Mouse (Mus musculus) regulatory T cell (primary cell): ENCODE measurements around the gene Chit1.

Source experiments
- in situ Hi-C: fragments of 300-600 bp; cut with MboI, MseI; formaldehyde crosslinking; loops from one replicate; pipeline ENCODE4 v1.15.1; 2025; ENCODE audit warnings: high pct_unique_total_duplicates

Chit1 gene

DNA sequence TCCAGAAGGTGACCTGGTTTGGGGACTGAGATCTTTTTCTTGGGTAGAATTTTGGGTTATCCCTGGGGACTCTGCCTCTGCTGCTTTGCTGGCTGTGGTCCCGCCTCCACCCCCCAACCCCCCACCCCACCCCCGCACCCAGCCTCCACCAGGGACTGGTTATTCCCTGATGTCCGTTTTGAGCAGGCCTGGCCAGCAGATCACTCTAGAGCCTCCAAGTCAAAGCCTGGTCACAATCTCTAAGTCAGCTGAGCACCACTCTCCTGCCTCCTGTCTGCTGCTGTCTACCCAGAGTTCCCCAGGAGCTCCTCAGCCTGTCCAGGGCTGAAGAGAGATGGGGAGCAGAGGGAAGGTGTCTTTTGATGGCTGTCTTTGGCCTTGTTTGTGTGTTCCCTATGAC lies 25.3 kb downstream of the Chit1 start:
- in situ Hi-C loops = no loop called here

DNA sequence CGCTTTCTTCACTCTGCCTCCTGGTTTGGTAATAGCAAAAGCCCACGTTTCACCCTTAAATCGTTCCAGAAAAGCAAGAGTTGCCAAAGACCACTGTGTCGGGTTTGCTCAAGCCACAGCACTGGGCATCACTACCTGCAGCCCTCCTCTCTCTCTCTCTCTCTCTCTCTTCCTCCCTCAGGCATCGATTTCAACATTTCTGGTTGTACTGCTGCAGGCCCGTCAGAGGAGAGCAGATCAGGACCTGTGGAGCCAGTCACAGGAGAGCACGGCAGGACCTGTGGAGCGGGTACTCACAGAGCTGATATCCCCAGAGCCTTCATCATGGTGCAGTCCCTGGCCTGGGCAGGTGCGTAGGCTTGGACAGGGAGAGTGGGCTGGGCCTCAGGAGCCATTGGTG lies 27.4 kb downstream of the Chit1 start:
- in situ Hi-C loops = no loop called here

DNA sequence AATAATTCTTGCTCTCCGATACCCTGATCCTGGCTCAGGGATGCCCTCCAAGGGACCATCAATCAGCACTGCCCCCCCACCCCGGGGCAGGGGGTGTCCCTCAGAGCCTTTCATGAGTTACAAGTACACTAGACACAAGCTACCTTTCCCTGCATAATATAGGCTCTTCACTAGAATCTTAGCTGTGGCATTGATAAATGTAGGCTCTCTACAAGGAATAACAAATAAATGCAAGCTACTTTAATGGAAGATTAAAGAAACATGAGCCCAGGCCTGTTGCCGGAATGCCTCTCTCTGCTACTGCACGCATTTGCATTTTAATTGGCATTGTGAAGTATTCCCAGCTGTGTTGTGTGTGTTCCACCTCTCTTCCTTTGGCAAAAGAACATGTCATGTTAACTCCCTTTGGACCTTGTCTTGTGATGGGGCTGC lies 31.3 kb downstream of the Chit1 start:
- in situ Hi-C loops = no loop called here

DNA sequence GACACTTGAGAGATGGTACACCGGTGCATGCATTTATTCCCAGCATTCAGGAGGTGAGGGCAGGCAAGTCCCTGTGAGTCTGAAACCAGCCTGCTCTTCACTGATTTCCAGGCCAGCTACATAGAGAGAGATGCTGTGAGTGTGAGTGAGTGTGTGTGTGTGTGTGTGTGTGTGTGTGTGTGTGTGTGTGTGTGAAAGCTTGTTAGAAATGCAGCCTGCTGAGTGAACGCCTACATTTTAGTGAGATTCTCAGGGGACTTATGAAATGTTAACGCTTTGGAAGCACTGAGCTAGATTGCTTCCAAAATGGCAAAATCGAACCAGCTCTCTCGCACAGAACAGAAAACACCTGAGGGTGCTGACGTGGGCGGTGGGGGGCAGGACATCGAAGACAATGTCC lies 35.0 kb downstream of the Chit1 start:
- in situ Hi-C loops = no loop called here

DNA sequence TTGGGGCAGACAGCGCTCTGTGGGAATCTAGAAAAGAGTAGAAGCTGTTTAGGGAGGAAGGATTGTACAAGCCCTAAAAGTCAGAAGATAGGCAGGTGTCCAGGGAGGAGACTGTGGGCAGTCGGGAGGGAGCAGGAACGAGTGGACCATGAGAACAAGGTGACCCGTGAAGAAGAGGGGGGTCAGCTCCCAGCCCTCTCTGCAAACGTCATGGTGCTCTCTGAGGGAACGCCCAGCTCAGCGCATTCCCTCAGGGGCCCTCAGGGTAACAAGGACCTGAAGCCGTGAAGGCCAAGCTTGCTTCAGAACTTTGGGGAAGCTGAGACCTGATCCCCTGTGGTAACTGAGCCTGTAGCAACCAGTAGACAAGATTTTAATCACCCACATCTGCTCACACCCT lies 39.0 kb downstream of the Chit1 start:
- in situ Hi-C loops = loop anchor here (5.0 to 25.0 kb wide), 2 partner anchors 92 to 1588 kb away; no protein-coding TSS in a partner anchor

DNA sequence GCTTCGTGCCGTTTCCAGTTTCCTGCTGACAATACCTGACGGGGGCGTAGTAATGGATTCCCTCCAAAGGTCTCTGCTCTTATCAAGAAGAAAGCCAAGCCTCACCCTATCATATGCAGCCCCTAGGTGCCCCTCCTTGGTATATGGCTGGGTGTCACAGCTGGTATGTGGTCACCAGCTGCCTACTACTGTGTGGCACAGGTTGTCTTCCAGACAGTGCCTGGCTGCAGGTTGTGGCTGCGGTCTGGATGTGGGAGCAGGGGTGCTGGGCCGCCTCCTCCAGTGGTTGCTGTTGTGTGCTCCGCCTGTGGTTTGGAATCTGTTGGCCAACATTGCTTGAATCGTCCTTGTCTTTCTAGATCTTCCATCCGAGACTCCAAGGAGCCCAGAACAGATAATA lies 39.7 kb downstream of the Chit1 start:
- in situ Hi-C loops = loop anchor here (5.0 to 25.0 kb wide), 2 partner anchors 92 to 1588 kb away; no protein-coding TSS in a partner anchor

DNA sequence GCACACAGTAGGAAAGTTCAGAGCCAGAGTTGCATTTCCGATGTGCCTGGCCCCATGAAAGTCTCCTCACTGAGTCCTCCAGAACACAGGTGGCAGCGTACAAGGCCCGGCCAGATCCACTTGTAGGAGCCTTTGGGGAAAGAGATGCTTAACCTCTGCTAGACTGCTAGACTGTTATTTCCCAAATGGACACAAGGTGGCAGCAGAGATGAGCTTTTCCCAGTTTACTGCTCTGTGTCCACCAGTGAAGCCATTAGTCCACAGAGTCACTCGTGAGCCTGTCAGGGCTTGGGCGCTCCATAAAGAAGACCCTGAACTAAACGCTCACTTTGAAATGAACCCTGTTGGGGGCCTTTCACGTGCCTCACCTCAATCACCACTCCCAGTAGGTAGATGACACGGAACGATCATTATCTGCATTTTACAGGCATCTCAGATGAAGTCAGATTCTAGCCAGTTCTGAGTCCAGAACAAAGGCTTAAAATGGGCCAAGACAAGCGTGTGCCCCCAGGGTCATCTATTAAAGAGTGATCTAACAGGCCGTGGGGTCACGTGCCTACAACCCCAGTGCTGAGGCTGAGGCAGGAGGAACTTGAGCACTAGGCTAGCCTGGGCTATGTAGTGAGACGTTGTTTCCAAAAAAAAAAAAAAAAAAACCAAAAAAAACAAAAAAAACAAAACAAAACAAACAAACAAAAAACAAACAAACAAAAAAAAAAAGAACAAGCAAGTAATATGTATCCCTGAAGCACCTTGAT lies 40.8 kb downstream of the Chit1 start:
- in situ Hi-C loops = loop anchor here (5.0 to 25.0 kb wide), 2 partner anchors 90 to 1590 kb away; no protein-coding TSS in a partner anchor

DNA sequence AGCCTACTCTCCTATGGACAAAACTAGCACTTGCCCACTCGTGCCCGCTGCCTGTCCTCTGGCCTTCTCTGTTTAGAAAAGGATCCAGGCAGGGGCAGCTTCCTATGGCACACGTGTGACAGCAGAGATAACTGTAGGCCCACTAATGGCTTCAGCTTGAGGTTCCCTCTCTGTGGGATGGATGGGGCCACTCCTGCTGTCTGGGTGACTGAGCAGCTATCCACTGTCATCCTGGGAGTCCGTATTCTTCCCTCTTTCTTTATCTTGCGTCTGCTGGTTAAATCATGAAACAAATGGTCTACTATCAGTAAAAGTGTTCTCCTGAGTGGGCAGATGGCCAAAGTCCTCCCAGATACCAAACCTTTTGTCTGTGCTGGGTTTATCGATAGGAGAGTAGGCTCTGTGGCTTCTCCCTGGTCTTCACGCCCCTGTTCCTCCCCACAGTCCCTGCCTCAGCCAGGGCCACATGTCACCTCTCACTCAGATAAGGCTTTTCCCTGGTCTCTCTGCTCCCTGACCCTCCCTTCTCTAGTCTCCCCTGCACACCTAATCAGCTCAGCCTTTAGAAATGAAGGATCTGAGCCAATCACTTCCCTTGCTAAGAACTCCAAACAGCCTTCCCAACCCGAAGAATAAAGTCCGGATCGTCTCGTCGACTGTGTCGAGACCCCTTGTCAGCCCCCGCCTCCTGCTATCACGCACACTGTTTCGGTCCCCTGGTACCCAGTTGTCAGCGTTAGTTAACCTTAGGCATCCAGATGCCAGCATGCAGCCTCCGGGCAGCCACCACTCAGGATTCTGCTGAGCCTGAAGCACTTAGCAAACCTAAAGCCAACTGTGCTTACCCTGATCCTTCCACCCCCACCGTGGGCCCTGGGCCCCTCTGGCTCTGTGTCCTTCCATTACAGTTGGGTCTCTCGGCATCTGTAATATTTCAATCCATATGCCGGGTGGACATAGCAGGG lies 41.9 kb downstream of the Chit1 start:
- in situ Hi-C loops = loop anchor here (5.0 to 25.0 kb wide), 2 partner anchors 89 to 1591 kb away; no protein-coding TSS in a partner anchor

DNA sequence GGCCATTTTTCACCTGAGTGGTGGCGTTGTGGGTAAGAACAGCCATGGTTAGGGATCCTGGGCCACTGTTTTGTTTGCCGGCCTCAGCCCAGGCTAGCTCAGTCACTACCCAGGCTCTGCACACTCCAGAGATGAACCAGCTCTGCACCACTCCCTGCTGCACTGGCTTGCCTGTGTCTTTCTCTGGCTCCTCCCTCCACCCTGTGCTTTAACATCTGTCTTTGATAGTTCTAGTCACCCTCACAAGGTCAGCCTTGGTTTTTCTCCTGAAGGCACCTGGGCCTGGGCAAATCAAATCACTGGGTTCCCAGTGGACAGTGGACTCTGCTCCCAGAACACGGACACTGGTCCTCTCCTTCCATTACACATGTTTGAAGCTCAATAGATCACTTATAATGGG lies 43.1 kb downstream of the Chit1 start:
- in situ Hi-C loops = loop anchor here (5.0 to 25.0 kb wide), 2 partner anchors 88 to 1592 kb away; no protein-coding TSS in a partner anchor

DNA sequence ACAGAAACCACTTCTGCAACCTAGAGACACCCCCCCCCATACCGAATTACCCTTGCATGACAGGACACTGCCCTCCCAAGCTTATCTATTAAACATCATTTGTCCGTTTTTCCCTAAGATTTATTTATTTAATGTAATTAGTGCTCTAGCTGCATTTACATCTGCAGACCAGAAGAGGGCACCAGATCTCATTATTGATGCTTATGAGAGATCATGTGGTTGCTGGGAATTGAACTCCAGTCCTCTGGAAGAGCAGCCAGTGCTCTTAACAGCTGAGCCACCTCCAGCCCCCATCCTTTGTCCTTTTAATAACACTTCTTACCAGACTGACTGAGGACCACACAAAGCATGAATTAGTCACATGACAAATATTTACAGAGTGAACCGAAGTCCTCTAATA lies 43.6 kb downstream of the Chit1 start:
- in situ Hi-C loops = loop anchor here (5.0 to 25.0 kb wide), 2 partner anchors 88 to 1592 kb away; no protein-coding TSS in a partner anchor

DNA sequence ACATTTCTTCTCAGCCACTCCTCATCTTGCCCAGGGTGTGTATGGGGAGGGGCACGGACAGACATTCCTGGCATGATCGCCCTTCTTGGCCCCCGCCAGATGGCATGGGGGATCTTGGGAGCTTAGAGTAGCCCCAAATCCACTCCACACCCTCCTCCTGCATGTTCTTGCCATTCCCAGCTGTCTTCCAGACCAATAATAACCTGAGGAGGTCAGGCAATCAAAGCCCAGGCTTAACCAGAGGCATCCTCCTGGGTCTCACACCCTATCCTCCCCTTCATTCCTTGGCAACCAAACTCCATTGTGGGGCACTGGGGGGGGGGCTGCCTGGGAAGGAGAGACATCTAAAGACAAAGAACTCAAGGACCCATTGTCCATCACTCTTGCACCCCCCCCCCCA lies 49.4 kb downstream of the Chit1 start:
- in situ Hi-C loops = loop anchor here (25.0 kb wide), 1 partner anchor 1598 kb away; no protein-coding TSS in a partner anchor

DNA sequence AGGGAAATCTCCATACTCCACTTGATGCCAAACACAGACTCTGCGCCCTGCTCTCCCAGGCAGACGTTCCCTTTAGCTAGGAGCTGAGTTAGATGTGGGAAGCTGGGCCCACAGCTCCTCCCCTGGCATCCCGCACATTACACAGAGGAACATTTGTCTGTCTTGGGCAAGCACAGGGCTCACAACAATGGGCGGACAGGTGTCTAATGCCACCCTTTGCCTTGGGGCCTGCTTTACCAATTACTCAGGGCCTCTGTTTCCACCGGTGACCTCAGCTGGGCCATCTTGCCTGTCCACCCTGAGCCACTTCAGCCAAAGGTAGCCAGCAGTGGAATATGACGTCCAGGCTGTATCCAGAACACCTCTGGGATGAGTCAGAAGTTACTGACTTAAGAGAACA lies 50.4 kb downstream of the Chit1 start:
- in situ Hi-C loops = loop anchor here (25.0 kb wide), 1 partner anchor 1599 kb away; no protein-coding TSS in a partner anchor

DNA sequence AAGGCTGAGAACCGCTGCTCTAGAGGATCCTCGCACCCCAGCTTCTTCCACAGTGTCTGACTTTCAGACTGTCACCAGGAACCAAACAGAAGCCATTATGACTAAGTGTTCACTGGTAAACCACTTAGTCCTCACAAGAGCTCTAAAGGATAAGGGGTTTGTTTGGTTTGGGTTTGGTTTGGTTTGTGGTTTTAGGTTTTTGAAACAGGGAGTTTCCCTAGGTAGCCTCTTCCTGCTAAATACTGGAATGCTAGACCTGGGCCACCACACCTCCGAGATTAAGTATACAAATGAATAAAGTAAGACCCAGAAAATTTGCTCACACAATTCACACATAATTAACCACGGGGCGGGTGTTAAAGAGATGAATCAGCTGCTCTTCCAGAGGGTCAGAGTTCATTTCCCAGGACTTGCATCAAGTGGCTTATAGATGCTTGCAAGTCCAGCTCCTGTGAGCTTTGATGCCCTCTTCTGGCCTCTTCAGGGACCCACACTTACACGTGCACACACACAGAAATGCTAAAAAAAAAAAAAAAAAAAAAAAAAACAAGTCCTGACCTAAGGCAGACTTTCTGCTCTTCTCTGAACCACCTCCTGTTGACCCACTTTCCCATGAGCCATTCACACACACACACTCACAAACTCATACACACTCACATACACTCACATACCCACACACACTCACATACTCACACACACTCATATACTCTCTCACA lies 51.6 kb downstream of the Chit1 start:
- in situ Hi-C loops = loop anchor here (25.0 kb wide), 1 partner anchor 1600 kb away; no protein-coding TSS in a partner anchor

DNA sequence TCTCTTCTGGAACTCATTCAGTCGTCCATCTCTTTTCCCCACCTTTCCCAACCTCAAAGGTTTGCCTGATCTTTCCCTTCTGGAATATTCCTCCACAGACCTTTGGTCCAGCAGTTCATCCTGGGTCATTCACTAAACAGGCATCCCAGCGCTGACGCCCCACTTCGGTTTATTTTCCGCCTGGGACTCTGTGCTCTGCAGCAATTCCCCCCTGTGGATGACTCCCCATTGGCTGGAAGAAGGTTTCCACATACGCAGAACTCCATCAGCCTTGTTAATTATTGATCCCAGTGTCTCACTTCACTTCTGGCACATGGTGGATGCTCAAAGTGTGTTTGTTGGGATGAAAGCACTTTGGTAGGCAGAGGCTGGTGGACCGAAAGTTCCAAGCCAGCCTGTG lies 52.4 kb downstream of the Chit1 start:
- in situ Hi-C loops = loop anchor here (25.0 kb wide), 1 partner anchor 1601 kb away; no protein-coding TSS in a partner anchor

DNA sequence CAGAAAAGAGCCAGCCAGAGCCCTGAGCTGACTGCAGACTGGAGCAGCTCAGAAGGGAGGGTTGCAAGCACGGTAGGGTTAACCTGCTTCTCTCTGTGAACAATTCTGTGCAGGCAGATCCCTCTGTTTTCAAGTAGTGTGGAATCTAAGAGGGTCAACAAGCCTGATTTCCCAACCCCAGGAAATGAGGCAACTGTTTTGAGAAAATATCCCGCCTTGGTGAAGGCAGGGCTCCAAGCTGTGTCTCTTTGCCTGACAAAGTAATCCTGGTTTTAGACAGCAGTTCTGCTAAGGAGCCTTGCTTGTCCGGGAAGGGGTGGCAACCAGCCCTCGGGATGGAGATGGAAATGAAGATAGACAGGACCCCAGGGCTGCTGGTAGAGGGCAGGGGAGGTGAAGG lies 53.4 kb downstream of the Chit1 start:
- in situ Hi-C loops = loop anchor here (25.0 kb wide), 1 partner anchor 1602 kb away; no protein-coding TSS in a partner anchor

DNA sequence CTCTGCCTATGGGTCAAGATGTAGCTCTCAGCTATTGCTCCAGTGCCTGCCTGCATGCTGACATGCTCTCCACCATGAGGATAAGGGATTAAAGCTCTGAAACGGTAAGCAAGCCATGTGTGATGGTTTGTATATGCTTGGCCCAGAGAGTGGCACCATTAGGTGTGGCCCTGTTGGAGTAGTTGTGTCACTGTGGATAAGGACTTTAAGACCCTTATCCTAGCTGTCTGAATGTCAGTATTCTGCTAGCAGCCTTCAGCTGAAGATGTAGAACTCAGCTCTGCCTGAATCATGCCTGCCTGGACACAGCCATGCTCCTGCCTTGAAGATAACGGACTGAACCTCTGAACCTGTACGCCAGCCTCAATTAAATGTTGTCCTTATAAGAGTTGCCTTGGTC lies 55.5 kb downstream of the Chit1 start:
- in situ Hi-C loops = loop anchor here (25.0 kb wide), 1 partner anchor 1604 kb away; no protein-coding TSS in a partner anchor

DNA sequence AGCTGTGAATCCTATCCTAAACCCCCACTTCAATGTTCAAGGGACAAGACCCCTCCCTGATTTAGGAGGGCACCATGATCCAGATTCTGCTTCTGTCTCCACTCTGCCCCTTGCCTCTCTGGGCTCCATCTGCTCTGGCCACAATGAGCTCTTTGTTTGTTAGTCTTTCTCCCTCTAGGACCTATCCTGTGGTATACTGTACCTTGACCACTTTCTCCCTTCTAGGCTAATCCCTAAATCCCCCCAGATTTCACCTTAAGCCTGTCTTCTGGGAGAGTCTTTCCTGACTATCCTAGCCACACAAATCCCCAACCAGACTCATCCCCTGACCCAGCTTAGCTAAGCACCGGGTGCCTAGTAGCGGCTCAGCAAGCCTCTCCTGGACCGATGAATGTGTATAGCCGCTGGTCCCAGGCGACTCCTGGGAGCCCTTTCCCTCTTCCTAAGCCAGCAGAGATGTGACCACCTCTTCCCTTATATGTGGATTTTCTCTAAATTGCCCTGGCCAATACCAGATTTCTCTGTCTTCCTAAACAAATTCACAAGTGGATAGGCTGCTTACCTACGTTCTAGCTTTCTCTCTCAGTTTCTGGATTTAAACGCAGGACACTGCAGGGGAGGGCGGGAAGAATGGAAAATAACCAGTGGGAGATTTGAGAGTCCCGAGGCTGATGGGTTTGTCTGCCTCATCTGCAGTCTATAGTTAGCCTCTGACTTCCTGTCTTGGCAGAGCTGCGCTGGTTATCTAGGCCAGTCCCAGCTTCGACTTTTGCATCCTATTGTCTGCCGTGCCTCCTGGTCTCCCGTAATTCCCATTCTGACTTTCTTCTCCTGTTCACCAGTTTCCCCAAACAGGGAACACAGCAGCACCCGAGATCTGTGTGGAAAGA lies 56.6 kb downstream of the Chit1 start:
- in situ Hi-C loops = loop anchor here (25.0 kb wide), 1 partner anchor 1605 kb away; no protein-coding TSS in a partner anchor

DNA sequence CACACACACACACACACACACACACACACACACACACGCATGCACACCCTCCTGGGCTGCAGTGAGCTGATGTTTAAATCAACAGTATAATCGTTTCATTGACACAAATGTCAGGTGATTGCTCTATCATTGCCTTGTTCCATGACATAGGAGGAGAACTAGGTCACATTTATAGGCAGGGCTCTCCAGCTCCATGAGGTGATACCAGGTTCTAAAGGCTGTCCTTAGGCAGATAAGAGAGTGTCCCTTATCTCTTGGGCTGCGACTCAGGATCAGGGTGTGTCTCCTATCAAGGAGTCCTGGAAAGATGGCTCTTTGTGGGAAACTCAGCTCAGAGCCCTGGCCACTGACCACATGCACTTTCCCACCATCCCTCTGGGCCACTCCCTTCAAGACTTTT lies 57.5 kb downstream of the Chit1 start:
- in situ Hi-C loops = loop anchor here (25.0 kb wide), 1 partner anchor 1606 kb away; no protein-coding TSS in a partner anchor

DNA sequence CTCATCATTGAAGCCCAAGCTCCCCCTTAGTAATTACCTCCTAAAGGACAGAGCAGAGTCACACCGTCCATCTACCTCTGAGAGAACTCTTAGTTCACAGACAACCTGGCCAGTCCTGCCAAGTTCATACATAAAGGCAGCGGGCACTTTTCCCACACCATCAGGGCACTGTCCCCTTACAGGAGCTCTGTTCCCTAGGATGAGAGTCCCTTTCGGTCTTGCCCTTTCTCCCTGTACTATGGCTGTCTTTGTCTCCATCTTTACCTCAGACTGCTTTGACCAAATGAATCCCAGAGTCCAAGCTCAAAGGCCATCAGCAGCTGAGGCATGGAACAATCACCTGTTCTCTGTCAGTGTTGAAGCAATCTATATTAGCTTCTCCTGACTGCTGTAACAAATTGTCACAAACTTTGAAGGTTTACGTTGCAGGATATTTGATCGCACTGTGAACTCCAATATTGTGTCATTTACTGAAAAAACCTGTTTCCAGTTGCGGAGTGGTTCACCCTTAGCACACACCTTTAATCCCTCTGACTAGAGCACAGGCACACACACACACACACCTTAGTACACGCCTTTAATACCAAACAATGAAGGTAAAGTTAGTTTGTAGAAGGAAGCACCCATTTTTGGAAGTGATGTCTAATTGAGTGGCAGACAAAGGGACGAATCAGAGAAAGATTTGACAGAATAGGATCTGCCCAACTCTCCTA lies 58.1 kb downstream of the Chit1 start:
- in situ Hi-C loops = loop anchor here (25.0 kb wide), 1 partner anchor 1607 kb away; no protein-coding TSS in a partner anchor
